Mouse (Mus musculus) T-cell, adult 2 months (primary cell): ENCODE measurements around the gene Ube2h.
"Not testable (repeated sequence)": the region's sequence is repeated elsewhere in the genome, so short reads cannot be mapped to it uniquely, and the experiment has no call there.

ENCODE experiments used
- DNase-seq: peaks from one replicate; pipeline ENCODE4 v3.0.0; 2022; ENCODE audit warnings: low spot score

The Ube2h gene

GRCm38 (mm10) chr6:30304399-30304917 is at the start of gene Ube2h:
Gene Ube2h, minus strand, starts transcription at chr6:30304539.
- peak; percentile 100 for DNase-seq

- DNase-seq, result no peak
Measured at GRCm38 (mm10) chr6:30353661-30354060, 49.3 kb upstream of the Ube2h start.

- DNase-seq, result peak; percentile 69
Measured at GRCm38 (mm10) chr6:30352762-30353161, 48.4 kb upstream of the Ube2h start.

DNA sequence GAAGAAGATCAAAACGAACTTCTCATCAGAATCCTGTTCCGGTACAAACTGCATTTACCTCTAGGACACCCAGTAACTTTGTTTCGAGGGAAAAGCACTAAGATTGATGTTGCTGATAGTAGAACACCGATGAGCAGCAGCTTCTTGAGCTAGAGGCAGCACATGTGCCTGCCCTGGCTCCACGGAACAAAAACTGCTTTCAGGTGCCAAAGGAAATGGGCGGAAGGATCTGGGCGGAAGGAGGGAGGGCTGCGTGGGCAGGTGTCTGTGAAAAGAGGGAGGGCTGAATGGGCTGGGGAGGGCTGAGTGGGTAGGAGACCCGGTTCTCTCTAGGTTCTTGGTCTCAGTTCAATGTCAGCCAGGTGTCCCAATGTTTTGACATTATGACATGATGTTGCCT is 47.0 kb upstream of the Ube2h start:
- peak; percentile 81 for DNase-seq

- no peak for DNase-seq
Measured at GRCm38 (mm10) chr6:30347288-30347801, 43.0 kb upstream of the Ube2h start.

GRCm38 (mm10) chr6:30346737-30347136 is 42.4 kb upstream of the Ube2h start:
- no peak for DNase-seq

DNA sequence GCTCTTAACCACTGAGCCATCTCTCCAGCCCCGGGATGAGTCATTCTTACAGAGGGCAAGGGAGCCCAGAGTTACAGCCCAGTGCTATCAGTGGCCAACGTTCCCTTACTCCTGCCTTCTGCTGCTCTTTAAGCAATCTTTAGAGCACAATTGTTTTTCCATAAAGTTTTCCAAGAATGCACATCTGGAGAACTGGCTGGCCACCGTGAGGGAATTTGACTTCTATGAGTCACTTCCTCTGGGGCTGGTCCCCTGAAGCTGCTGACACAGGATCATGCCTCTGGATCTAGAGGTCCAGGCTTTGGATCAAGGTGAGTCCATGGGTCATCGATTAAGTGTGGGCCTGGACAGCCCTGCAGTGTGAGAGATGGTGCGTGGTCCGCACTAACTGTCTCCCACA is 39.7 kb upstream of the Ube2h start:
- DNase-seq, result no peak

GRCm38 (mm10) chr6:30340231-30340873 is 36.0 kb upstream of the Ube2h start:
- peak; percentile 53 for DNase-seq

- DNase-seq, result peak; percentile 85
Measured at GRCm38 (mm10) chr6:30336912-30337311, 32.6 kb upstream of the Ube2h start.

GRCm38 (mm10) chr6:30332262-30332661 is 27.9 kb upstream of the Ube2h start:
- no peak for DNase-seq

GRCm38 (mm10) chr6:30330706-30331105 is 26.4 kb upstream of the Ube2h start:
- DNase-seq, result no peak

DNA sequence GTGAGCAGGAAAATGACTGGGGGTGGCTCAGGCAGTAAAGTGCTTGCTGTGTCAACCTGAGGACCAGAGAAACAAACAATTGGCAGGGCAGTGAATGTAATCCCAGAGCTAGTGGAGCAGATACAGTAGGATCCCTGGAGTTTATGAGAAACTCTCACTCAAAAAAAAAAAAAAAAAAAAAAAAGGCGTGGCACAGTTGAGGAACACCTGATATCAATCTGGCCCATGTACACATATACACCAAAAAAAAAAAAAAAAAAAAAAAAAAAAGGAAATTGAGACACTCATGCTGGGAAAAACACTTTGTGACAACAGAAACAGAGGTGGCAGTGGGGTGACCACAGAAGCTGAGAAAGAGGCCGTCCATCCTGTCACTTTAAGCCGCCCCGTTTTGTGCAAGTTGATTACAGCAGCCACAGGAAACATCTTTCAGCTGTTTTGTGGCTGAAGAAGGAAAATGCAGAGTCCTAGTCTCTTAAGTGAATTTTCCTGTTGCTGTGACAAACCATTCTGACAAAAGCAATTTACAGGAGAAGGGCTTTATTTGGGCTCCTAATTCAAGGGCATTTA is 21.7 kb upstream of the Ube2h start:
- peak; percentile 68 for DNase-seq

- DNase-seq, result no peak
Measured at GRCm38 (mm10) chr6:30321002-30321401, 16.7 kb upstream of the Ube2h start.

DNA sequence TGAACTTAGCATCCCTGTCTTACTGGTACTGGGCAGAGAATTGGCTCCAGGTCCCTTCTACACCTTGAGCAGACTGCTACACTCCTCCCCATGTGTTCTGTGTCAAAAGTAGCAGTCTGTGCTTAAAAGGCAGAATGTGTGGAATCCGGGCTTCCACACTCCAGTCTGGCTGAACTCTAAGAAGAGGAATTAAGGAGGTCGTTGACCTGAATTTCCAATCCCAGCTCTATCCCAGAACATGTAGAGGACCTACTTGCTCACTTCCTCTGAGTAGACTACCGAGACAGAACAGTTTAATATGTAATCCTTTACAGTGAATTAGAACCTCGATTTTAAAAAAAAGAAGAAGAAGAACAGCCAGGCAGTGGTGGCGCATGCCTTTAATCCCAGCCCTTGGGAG is 14.9 kb upstream of the Ube2h start:
- DNase-seq, result no peak

DNA sequence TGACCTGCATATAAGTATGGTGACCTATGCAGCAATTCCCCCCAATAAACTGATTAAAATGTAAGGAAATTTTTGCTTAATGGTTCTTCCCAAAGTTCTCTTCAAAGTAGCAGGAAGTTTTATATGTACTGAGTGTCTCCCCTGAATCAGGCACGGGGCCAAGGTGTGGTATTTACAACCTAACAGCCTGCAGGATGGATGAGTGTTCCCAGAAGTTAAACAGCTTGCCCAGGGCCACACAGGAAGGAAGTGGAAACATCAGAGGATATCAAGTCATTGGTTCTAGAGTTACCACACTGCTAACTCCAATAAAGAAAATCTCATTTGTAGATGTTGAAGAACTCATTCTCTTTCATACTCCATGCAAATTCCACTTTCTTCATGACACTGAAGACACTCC is 7.7 kb upstream of the Ube2h start:
- peak; percentile 53 for DNase-seq

DNA sequence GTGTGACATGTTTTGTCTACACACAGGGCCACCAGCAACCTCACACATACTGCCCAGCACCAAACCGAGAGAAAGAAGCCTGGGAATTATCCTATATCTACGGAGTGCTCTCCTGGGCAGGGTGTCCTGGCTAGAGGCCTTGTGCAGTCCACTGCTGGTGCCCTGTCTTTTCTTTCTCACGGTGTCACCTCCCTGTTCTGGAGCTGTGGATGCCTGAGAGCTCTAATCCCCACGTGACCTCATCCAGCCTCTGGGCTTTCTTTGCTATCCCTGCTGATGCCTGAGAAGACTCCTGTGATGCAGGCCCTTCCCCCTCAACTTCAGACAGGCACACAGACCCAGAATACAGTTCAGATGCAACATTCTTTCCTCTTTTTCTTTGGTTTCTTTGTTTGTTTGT is 4.4 kb upstream of the Ube2h start:
- DNase-seq, result no peak

DNA sequence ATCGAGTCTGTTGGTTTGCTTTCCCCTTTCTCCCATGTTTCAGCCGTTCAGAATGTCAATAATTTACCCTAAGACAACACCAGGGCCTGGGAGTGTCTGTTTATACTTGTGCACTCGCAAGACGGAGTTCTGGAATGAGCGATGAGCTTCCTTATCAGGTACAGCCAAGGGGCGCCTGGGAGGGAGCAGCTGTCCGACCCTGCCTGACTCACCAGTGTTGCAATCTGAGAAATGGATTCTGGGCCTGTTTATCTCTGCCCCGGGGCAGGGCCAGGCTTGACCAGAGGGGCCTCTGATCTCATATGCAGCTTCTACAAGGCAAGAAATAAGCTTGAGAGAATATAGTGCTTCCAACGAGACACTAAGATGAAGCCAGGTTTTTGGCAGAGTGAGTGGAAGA is 3.4 kb upstream of the Ube2h start:
- no peak for DNase-seq

DNA sequence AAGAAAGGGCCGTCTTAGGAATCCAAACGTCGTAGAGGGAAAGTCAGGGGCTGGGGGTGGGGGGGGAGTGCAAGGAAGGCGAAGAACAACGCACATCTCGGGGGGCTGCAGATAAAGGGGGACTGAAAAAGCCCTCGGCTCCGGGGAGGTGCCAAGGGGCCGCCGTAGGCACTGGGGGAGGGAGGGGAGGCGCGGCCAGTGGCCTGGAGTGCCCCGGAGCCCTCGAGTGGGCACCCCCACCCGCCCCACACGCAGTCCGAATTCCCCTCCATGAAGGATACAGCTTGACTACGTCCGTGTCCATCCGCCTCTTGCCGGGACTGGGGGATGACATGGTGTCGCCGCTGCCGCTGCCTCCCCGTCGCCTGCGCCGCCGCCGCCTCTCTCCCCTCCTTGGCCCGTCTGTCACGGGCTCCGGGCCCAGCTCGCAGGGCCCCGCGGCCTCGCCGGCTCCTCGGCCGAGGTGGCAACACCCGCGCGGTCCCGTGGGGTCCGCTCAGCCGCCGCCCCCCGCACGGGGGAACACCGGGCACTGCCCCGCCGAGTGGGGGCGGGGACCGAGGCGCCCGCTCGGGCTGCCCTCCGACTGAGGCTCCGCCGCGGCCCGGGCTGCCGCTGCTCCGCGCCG is 454 bp downstream of the Ube2h start:
- not testable (repeated sequence) for DNase-seq

DNA sequence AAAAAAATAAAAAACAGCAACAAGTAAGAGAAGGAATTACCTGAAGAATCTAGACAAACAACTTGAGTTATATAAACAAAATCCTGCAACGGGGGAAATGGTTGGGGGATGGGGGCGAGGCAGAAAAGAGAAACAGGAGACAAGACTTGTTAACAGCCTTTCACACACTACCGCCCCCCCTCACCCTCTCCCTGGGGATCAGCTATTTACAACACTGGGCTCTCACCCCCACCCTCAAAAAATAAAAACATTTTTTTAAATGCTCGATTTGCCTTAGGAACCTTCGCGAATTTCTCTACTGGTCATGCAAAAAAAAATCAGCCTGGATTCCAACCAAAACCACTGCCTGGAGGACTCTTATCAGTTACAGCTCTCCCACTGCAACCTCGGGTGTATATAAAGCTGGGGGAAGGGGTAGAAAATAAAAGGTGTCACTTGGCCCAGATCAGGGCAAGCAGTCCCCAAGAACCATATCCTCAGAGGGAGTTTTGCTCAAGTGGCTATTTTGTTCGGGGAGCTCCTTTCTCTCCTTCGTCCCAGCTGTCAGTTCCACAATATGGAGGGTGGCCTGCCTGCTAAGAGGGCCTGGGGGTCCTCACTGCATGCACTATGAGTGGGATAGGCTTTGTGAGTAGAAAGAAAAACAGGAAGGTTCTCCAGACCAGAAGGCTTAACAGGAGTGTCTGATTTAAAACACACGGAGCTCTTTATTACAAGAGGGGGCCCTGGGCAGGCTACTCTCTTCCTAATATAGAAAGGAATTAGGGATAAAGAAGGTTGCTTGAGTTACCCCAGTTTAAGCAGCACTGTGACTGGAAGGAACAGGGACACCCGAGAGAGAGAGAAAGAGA is 1.3 kb downstream of the Ube2h start:
- DNase-seq, result no peak

- DNase-seq, result no peak
Measured at GRCm38 (mm10) chr6:30302156-30302555, 2.2 kb downstream of the Ube2h start.

DNA sequence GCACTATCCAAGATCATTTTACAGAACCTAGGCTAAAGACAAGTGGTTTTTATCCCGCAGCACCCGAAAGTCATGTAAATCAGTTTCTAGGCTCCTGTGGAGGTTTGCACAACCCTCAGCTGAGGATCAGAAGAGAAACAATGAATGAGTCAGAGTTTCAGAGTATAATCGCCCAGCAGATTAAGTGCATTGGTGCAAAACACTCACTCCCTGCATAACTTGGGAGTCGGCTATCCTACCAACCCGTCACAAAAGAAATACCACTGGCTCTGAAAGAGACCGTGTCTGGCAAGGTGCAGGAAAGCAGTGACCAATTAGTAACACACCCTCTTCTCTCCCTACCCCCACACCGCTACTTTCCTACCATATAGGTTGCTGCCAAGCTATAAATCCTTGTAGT is 3.4 kb downstream of the Ube2h start:
- no peak for DNase-seq

- DNase-seq, result peak; percentile 91
Measured at GRCm38 (mm10) chr6:30300372-30300771, 4.0 kb downstream of the Ube2h start.
